Mouse (Mus musculus) heart, postnatal 0 days (tissue): ENCODE data around the gene Pax7. TPM values are rescaled to one million over a fixed set of nuclear protein-coding genes. Genes with fewer than 3 reads are reported as not detected.

Experiments
- ATAC-seq: fragments of 200-750 bp; cut with Nextera tagmentation; 2 replicates; pipeline ENCODE4 v1.8.0; 2017; ENCODE audit warnings: low read depth, moderate number of reproducible peaks, moderate library complexity; ENCODE audit not compliant: insufficient read depth
- DNase-seq: peaks from one replicate; pipeline ENCODE4 v3.0.0-alpha.2; 2016; ENCODE audit warnings: low spot score
- H3K27ac ChIP-seq: fragments of 300-500 bp; sonication (generic); 2 replicates; pipeline ENCODE4 v1.5.1; 2014; ENCODE audit warnings: low read depth, mild to moderate bottlenecking
- H3K27me3 ChIP-seq: fragments of 300-500 bp; sonication (generic); 2 replicates; pipeline ENCODE4 v1.6.1; 2014; ENCODE audit warnings: low read length, mixed read lengths; ENCODE audit not compliant: control insufficient read depth, insufficient read depth
- H3K36me3 ChIP-seq: fragments of 300-500 bp; sonication (generic); replicated peaks from 2 replicates; pipeline ENCODE4 v1.6.1; 2014; ENCODE audit warnings: low read length, mixed read lengths; ENCODE audit not compliant: control insufficient read depth, insufficient read depth
- H3K4me1 ChIP-seq: fragments of 300-500 bp; sonication (generic); 2 replicates; pipeline ENCODE4 v1.6.1; 2014; ENCODE audit warnings: antibody characterized with exemption; ENCODE audit not compliant: control insufficient read depth, insufficient read depth
- H3K4me2 ChIP-seq: fragments of 300-500 bp; sonication (generic); 2 replicates; pipeline ENCODE4 v1.6.1; 2014; ENCODE audit warnings: low read depth, mild to moderate bottlenecking, low read length, moderate library complexity
- H3K4me3 ChIP-seq: fragments of 300-500 bp; sonication (generic); 2 replicates; pipeline ENCODE4 v1.5.1; 2014; ENCODE audit warnings: low read depth, low read length
- H3K9ac ChIP-seq: fragments of 300-500 bp; sonication (generic); replicated peaks from 2 replicates; pipeline ENCODE4 v1.6.1; 2014; ENCODE audit warnings: low read depth, low read length, mixed read lengths
- H3K9me3 ChIP-seq: fragments of 300-500 bp; sonication (generic); replicated peaks from 2 replicates; pipeline ENCODE4 v1.6.1; 2016; ENCODE audit warnings: low read length; ENCODE audit not compliant: control insufficient read depth
- CTCF ChIP-seq: IDR thresholded peaks from 2 replicates; pipeline ENCODE4 v1.5.1; 2016; ENCODE audit warnings: antibody characterized with exemption, control low read depth, low read depth
- EP300 ChIP-seq: IDR thresholded peaks from 2 replicates; pipeline ENCODE4 v1.6.1; 2016; ENCODE audit warnings: antibody characterized with exemption, low read depth
- WGBS: fragments of 180-500 bp; shearing (Covaris S2); extraction: QIAGEN DNeasy Blood & Tissue Kit; methylation state at CpG from one replicate; pipeline ENCODE4 v1.1.7; 2014; 5-methylcytosine and 5-hydroxymethylcytosine counted together
- polyA plus RNA-seq: library from polyadenylated mRNA; unstranded; fragments of >200 nt; fragmentation: Nextera tagmentation; extraction: Ambion mirVana; gene quantifications from 2 replicates; pipeline ENCODE4 v1.2.1, GENCODE M21; 2015
- total RNA-seq: library from RNA; depleted of rRNA; stranded (reverse); fragments of >200 nt; gene quantifications from 2 replicates; pipeline ENCODE4 v1.2.3, GENCODE M21; 2014; ENCODE audit warnings: low replicate concordance; rRNA removed

The Pax7 gene
- total RNA-seq, result not detected in 2 replicates
- not detected in 2 replicates for polyA plus RNA-seq

DNA sequence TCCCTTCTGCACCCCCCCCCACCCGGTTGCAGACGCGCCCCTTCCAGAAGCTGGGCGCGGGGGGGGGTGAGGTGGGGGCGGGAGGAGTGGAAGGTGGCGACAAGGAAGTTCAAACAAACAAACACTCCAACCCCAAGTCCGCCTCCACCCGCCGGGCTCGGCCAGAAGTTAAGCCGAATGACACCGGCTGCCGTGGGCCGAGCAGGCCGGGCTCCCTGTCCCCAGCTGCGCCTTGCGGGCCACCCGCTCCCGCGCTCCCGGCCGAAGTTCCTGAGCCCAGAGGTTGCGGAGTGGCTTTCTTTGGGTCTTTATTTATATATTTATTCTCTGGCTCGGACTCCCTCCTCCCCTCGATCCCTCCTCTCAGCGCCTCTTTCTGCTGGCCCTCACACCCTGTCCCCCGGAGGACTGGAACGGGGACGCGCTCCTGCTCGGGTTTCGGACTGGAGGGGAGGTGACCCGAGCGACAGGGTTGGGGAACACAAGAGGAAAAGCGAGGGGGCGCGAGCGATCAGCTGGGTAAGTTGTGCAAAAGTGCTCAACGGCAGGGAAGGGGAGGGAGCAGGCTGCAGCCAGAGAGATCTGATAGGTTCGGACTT, at the start of gene Pax7:
Gene Pax7 (minus strand): TSS at position 493 of the 599 bp plus-strand sequence.
- under 1% methylated on average over 37 of the region's 41 CpGs for WGBS
- peaks cover 99% of the 10 kb centered on the region for H3K27me3 ChIP-seq
- no peak for TF ChIP-seq CTCF
- no peak for TF ChIP-seq EP300
- no peak within 1 kb of the TSS for H3K9ac ChIP-seq
- no peak for ATAC-seq
- H3K4me3 ChIP-seq, result peak within 1 kb of the TSS; percentile 14
- no peaks in the 10 kb centered on the region for H3K36me3 ChIP-seq
- H3K27ac ChIP-seq, result no peak within 1 kb of the TSS
- DNase-seq, result no peak
- H3K4me1 ChIP-seq, result no peaks in the 10 kb centered on the region
- H3K4me2 ChIP-seq, result no peak within 1 kb of the TSS
- H3K9me3 ChIP-seq, result no peaks in the 10 kb centered on the region

DNA sequence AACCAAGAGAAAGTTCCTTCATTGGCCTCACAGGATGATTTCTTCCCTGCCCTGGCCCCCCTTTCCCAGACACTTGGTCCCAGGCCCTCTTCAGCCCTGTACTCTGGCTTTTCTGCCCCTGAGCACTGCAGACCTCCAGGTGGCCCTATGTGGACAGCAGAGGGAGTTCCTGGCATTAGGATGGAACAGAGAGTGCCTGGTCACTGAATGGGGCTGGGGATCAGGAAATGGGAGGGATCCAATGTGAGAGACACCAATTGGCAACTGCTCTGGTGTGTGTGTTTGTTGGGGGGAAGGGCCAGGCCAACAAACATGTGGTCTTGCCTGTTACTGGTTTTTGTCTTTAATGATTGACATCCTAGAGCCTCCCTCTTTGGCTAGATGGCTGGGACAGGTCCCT, 48.5 kb upstream of the Pax7 start:
- TF ChIP-seq EP300 (no peak), CTCF (no peak)
- Histone ChIP-seq H3K9ac (no peak overlapping the region), H3K9me3 (no peaks in the 10 kb centered on the region), H3K27ac (no peak overlapping the region), H3K4me3 (no peak overlapping the region), H3K4me1 (no peaks in the 10 kb centered on the region), H3K4me2 (no peak overlapping the region), H3K27me3 (no peaks in the 10 kb centered on the region; the same call in 1 of the 2 replicates), H3K36me3 (no peaks in the 10 kb centered on the region)
- no peak for ATAC-seq
- DNase-seq, result no peak

DNA sequence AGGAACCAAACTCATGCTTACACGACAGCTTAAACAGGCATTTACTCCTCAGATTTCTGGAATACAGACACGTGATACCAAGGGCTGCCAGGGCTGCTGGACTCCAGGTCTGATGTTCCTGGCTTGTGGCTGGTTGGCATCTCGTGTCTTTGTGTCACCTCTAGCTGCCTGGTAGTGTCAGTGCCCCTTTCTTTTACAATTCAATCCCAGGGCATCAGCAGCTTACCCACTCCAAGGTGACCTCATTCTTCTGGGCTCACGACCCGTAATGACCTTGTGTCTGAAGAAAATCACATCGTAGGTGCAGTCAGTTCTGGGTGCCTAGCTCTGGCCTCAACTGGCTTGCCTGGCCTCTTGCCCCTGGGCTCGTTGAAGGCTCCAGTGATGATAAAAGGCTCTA, 46.0 kb upstream of the Pax7 start:
- Histone ChIP-seq H3K9me3 (no peaks in the 10 kb centered on the region), H3K4me2 (no peak overlapping the region), H3K27me3 (no peaks in the 10 kb centered on the region; the same call in 1 of the 2 replicates), H3K9ac (no peak overlapping the region), H3K4me3 (no peak overlapping the region), H3K4me1 (no peaks in the 10 kb centered on the region), H3K27ac (no peak overlapping the region), H3K36me3 (no peaks in the 10 kb centered on the region)
- no peak for TF ChIP-seq EP300
- TF ChIP-seq CTCF, result no peak
- ATAC-seq (no peak), DNase-seq (no peak)
- 63% methylated on average over 7 of the region's 7 CpGs for WGBS

DNA sequence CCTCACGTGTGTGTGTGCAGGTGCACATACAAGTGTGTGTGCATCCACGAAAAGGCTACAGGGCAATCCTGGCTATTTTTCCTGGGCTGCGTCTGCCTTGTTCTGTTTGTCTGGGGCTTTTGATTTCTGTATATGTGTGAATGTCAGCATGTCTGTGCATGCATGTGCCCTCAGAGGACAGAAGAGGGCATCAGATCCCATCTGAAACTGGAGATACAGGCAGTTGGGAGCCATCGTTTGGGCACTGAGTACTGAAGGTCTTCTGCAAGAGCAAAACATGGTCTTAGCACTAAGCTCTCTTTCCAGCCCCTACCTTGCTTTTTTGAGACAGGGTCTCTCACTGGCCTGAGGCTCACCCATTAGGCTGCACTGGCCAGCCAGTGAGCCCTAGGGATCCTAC, 45.1 kb upstream of the Pax7 start:
- Histone ChIP-seq H3K36me3 (no peaks in the 10 kb centered on the region), H3K4me2 (no peak overlapping the region), H3K4me3 (no peak overlapping the region), H3K27me3 (no peaks in the 10 kb centered on the region; the same call in 1 of the 2 replicates), H3K9ac (no peak overlapping the region), H3K27ac (no peak overlapping the region), H3K9me3 (no peaks in the 10 kb centered on the region), H3K4me1 (no peaks in the 10 kb centered on the region)
- TF ChIP-seq CTCF, result no peak
- TF ChIP-seq EP300, result no peak
- whole genome bisulfite sequencing, result 68% methylated on average over 4 of the region's 4 CpGs
- DNase-seq (no peak), ATAC-seq (no peak)

DNA sequence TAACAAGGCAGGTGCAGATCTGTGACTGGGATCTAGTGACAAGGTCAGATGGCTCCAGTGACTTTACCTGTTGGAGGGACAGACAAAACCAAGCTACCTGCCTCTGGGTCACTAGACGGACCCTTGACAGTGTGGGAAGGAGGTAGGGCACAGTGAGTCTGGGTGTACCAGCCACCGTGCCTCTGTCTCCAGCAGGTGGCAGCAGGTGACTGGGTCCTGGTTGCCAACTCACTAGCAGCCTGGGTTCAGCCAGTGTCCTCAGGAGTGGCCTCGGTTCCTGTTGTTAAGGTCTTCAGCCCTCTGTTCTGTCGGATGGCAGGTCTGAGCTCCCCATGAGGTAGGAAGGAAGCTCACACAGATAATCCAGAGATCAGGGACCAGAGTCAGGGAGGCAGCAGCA, 43.9 kb upstream of the Pax7 start:
- Histone ChIP-seq H3K27me3 (no peaks in the 10 kb centered on the region; the same call in 1 of the 2 replicates), H3K27ac (no peak overlapping the region), H3K9me3 (no peaks in the 10 kb centered on the region), H3K9ac (no peak overlapping the region), H3K4me3 (no peak overlapping the region), H3K4me2 (no peak overlapping the region), H3K36me3 (no peaks in the 10 kb centered on the region), H3K4me1 (no peaks in the 10 kb centered on the region)
- TF ChIP-seq EP300 (no peak), CTCF (peak; percentile 77)
- peak; percentile 26 for DNase-seq
- 9% methylated on average over 4 of the region's 4 CpGs for WGBS
- no peak for ATAC-seq

DNA sequence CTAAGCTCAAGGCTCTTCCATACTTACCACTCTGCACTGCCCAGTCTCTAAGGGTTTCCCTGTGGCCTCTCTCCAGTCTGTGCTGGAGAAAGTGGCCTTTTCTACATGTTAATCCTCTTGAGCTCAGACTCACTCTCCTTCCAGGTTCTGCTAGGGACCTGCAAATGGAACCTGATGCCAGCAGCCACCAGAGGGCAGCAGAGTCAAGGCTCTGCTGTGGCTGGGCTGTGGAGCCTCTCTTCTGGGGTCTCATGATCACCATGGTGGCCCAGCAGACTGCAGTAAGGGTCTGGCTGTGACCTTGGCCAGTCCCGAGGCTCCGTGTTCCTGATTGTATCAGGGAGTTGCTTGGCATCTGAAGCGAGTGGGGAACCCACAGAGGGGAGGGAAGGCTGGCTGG, 39.3 kb upstream of the Pax7 start:
- DNase-seq, result peak; percentile 32
- no peaks in the 10 kb centered on the region for H3K36me3 ChIP-seq
- no peak overlapping the region for H3K4me3 ChIP-seq
- H3K27ac ChIP-seq, result no peak overlapping the region
- ATAC-seq, result no peak
- H3K9me3 ChIP-seq, result 0 out of 2 replicates have a peak, but pooled peaks cover 3% of the 10 kb centered on the region
- peak; percentile 87 for TF ChIP-seq CTCF
- no peak for TF ChIP-seq EP300
- no peak overlapping the region for H3K9ac ChIP-seq
- no peaks in the 10 kb centered on the region for H3K4me1 ChIP-seq
- H3K4me2 ChIP-seq, result no peak overlapping the region
- H3K27me3 ChIP-seq, result peaks cover 12% of the 10 kb centered on the region
- 0% methylated on average over 3 of the region's 3 CpGs for WGBS
